12 mouse cellular contexts compared by ENCODE assay signal in the genomic region with DNA sequence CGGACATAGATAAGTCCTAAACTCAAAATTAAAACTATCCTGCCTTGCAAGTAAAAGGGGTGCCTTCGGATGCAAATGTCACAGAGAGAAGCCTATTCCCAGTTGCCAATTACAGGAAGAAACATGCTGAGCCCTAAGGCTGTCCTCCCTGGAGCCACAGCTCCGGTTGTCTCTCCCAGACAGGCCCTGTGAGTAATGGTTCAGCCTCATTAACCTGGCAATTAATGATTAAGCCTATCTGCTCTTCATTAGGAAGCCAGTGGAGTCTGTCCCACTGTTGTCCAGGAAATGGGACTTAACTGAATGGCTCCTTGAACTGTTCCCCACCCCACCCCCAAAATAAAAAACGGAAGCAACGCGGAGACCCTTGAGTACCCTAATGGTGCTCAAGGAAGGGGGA.
DNase-seq lines count a peak whose midpoint lies in the region; ATAC-seq and TF ChIP-seq lines count a peak whose summit lies in the region.
"Had no signal": no experiment of that assay in that cellular context is flagged by ENCODE, and none has a peak within 500 bp of the region (broad histone marks: within the 10 kb centered on the region; RNA-seq: fewer than 3 reads in every experiment).

No protein-coding gene starts in this region.

- 38% methylated on average over 6 of the region's 6 CpGs for WGBS in neural tube, embryonic 12.5 days
- WGBS in stomach, postnatal 0 days: 75% methylated on average over 6 of the region's 6 CpGs

- no peak overlapping the region for H3K4me3 ChIP-seq in neural tube, embryonic 12.5 days
- no peak overlapping the region for H3K4me3 ChIP-seq in stomach, postnatal 0 days (ENCODE audit: low read depth, low read length)
- H3K4me3 ChIP-seq: layer of hippocampus, adult 2 months; liver, embryonic 13.5 days; myocyte had no signal

- no peaks in the 10 kb centered on the region for H3K36me3 ChIP-seq in neural tube, embryonic 12.5 days
- no peaks in the 10 kb centered on the region for H3K36me3 ChIP-seq in stomach, postnatal 0 days (ENCODE audit: control insufficient read depth, insufficient read depth, low read length)
- H3K36me3 ChIP-seq: liver, embryonic 13.5 days had no signal

- H3K9ac ChIP-seq in neural tube, embryonic 12.5 days: no peak overlapping the region
- no peak overlapping the region for H3K9ac ChIP-seq in stomach, postnatal 0 days (ENCODE audit: low read length)
- H3K9ac ChIP-seq: liver, embryonic 13.5 days had no signal

- TF ChIP-seq EP300 in stomach, postnatal 0 days (optimal IDR thresholded peaks at IDR 0.05): no peak

- H3K27ac ChIP-seq in neural tube, embryonic 12.5 days: no peak overlapping the region
- H3K27ac ChIP-seq in stomach, postnatal 0 days (replicated peaks): no peak overlapping the region
- H3K27ac ChIP-seq: layer of hippocampus, adult 2 months; liver, embryonic 13.5 days had no signal

- DNase-seq in neural tube, embryonic 10.5 days (ENCODE audit: extremely low spot score, low spot score): no peak
- DNase-seq in kidney, adult 18-20 months: peak; percentile 4
- peak; percentile 7 to 22 for DNase-seq in kidney, postnatal 4 days
- no peak for DNase-seq in stomach, postnatal 0 days (ENCODE audit: low spot score)
- no peak for DNase-seq in lung, postnatal 4 days
- DNase-seq: heart, adult 18-20 months; heart, postnatal 14 days; liver, embryonic 13.5 days had no signal

- no peak overlapping the region for H3K4me2 ChIP-seq in neural tube, embryonic 12.5 days (replicated peaks)
- H3K4me2 ChIP-seq in stomach, postnatal 0 days (replicated peaks; ENCODE audit: low read depth): no peak overlapping the region
- H3K4me2 ChIP-seq: liver, embryonic 13.5 days had no signal

- no peaks in the 10 kb centered on the region for H3K4me1 ChIP-seq in neural tube, embryonic 12.5 days
- H3K4me1 ChIP-seq in stomach, postnatal 0 days (replicated peaks; ENCODE audit: control insufficient read depth, insufficient read depth): no peaks in the 10 kb centered on the region
- H3K4me1 ChIP-seq: liver, embryonic 13.5 days had no signal

- no peaks in the 10 kb centered on the region for H3K27me3 ChIP-seq in neural tube, embryonic 12.5 days (replicated peaks)
- no peaks in the 10 kb centered on the region for H3K27me3 ChIP-seq in stomach, postnatal 0 days (ENCODE audit: control insufficient read depth, insufficient read depth, low read length)
- H3K27me3 ChIP-seq: liver, embryonic 13.5 days had no signal

- no peaks in the 10 kb centered on the region for H3K9me3 ChIP-seq in neural tube, embryonic 12.5 days
- H3K9me3 ChIP-seq in stomach, postnatal 0 days (ENCODE audit: control insufficient read depth, low read length): no peaks in the 10 kb centered on the region
- H3K9me3 ChIP-seq: liver, embryonic 13.5 days had no signal

- TF ChIP-seq CTCF in stomach, postnatal 0 days (IDR thresholded peaks at IDR 0.05; ENCODE audit: low read depth): no peak

- peak; percentile 82 for ATAC-seq in neural tube, embryonic 12.5 days (ENCODE audit: low FRiP score, low read depth)
- ATAC-seq in stomach, postnatal 0 days (ENCODE audit: low FRiP score, low TSS enrichment): no peak
- no peak for ATAC-seq in erythroblast, adult 5-6 weeks (replicated peaks; ENCODE audit: low FRiP score, poor library complexity, severe bottlenecking)

Comparison
In these comparisons a context has a peak if more than half of its experiments do, and no peak if none do; other contexts are left out.
1. DNase-seq: peak in kidney, adult 18-20 months (single experiment) and kidney, postnatal 4 days (2 of 2); none in neural tube, embryonic 10.5 days (single experiment), stomach, postnatal 0 days (single experiment) and lung, postnatal 4 days (0 of 2).